Mouse (Mus musculus): ENCODE results near the gene Ncln.
A peak's percentile ranks its signal among the peaks of the same experiment; 100 is the strongest.

The Ncln gene

DNA sequence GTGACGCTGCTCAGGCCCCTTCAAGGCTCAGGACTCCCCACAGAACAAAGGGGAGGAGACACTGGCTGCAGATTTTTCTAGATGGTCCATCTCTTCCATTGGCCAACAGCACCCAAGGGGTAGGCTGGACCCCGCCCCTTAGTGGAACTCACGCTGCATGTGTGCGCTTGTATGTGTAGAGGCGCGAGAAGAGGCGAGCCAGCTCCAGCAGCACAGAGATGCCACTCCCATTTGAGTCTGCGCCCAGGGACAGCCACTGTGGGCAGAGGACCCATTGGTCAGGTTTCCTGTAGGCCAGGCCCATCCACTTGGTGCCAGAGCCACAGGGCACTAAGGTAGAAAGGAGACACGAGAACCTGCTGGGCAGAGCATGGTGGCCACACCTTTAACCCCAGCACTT is 5.2 kb downstream of the Ncln start:
- DNase-seq (ENCODE audit: low spot score in 2 of 2): no peak

DNA sequence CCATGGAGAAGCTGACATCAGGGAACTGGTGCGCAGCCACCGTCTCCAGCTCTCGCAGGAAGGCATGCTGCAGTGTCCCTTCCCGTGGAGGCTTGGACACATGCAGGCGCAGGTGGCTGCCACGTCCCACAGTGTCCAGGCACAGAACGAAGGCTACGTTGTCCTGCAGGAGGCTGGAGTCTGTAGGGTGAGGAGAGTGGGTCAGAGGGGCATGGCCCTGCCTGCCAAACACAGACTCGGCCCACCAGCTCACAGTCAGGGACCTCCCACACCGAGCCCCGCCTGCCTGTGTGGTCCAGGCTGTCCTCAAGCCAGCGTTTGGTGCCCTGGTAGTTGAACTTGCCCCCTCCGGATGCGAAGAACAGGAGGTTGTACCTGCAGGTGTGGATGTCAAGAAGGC is 6.3 kb downstream of the Ncln start:
- DNase-seq (ENCODE audit: low spot score in 2 of 2): no peak

DNA sequence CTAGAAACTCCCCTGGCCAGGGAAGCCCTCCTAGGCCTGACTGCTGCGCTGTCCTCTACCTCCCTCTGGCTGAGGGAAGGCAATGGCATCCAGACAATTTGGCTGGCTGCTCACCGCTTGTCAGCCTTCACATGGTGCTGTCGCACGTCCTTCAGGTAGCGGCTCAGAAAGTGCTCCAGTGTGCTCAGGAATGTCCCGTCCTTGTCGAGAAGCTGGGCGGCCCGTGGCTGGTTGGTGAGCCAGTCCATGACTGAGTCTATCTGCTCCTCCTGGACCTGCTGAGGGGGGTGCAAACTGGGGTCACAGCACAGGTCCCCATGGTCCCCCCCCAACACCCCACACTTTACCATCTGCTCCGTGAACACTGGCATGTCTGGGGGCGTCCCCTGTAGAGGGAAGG is 8.1 kb downstream of the Ncln start:
- DNase-seq (ENCODE audit: low spot score in 2 of 2): no peak

DNA sequence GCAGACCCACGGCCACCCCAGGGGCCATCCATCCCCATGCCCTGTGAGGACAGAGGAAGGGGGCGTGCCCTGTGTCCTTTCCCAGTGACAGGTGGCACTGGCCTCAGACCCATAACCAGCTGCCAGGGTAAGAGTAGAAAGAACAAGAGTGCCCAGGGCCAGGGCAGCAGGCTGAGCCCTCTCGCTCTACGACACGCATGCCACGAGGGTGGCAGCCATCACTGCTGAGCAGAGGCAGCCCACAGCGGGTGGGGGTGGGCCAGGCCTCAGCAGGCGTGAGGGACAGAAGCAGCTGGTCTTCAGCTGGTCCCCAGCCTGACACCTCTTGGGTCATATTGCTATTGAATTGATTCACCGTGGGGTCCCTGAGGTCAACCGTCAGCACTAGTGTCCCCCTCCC is 9.7 kb downstream of the Ncln start:
- DNase-seq (ENCODE audit: low spot score in 2 of 2): no peak

DNA sequence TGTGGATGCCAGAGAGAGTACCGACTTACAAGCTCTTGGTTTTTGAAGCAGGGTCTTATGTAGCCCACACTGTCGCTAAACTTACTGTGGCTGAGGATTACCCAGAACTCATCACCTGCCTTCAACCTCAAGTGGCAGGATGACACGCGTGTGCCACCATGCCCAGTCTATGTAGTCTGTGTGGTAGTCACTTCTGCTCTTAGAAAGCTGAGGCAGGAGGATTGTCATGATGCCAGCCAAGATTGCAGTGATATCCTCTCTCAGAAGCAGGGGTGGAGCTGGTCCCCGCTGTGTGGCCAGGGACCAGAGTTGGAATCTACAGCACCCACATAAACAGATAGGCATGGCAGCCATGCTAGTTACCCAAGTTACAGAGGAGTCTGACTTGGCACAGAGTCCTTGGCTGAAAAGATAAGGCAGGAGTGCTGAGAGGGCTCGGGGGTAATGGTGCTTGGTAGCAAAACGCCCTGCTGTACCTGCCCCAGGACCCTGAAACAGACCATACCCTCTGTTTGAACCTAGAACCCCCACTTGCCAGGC is 10.6 kb downstream of the Ncln start:
- no peak for DNase-seq (ENCODE audit: low spot score in 2 of 2)

DNA sequence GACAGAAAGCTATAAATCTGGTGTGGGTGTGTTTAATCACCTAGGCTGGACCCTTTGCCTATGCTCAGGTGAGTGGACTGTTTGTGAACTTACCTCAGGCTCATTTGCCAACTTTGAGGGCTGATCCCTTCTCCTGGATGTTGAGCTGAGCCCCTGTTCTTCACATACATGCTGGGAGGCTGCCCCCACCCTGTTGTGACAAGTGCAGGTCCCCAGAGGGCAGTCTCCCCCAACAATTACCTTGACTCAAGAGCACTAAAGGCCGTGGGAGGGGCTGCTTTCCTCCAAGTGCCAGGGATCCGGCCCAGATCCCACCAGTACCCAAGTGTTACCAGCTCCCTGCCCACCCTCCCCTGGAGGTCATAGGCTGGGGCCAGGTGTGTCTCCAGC is 11.1 kb downstream of the Ncln start:
- DNase-seq (ENCODE audit: low spot score in 2 of 2): no peak

DNA sequence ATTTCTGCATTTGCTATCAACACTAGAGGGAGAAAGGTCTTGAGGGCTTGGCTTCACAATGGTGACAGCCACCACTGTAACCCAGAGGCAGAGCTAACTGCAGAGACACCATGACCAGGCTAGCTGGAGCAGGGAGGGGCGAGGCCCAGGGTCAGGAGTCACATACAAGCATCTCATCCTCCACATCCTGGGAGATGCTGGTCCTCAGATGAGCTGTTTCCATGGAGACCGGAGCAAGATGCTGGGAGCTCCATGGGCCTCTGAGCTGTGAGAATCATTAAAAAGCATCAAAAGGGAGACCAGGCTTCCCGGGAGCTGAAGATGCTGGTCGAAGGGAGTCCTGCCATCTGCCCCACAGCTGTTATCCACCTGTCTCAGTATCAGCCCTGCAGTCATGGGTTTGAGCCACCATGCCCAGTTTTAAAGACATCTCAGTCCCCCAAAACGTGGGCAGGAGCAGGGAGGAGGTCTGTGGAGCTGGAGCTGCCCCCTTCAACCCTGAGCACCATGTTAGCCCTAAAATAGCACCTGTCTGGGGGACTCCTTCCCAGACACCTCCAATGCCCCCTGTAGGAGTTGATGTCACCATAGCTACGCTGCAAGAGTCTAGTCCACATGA is 11.6 kb downstream of the Ncln start:
- DNase-seq (ENCODE audit: low spot score in 2 of 2): no peak

DNA sequence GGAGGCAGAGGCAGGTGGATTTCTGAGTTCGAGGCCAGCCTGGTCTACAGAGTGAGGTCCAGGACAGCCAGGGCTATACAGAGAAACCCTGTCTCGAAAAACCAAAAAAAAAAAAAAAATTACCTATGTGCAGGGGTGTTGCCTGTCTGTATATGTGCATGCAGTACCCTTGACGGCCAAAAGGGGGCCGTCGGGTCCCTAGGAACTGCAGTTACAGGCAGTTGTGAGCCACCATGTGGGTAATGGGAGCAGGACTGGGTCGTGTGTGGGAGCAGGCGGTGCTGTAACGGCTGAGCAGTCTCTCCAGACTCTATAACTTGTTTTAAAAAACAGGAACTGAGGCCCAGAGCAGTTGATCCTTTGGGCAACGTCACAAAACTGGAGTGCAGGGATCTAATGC is 12.2 kb downstream of the Ncln start:
- peak in 1 of 2 experiments; percentile 70 for DNase-seq (ENCODE audit: low spot score in 2 of 2)

DNA sequence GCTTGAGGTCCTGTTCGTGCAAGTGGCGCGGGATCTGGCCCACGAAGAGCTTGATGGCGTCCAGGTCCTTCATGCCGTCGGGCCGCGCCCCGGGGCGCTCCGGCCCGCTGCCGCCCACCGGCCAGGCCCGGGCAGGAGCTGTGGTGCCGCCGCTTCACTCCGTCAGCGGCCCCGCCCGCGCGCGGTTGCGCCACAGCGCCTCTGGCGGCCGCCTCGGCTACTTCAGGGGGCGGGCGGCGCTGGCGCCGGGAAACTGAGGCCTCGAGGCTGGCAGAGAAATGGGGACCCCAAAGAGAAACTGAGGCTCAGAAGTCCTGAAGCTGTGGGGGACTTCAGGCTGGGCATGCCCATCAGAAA is 13.7 kb downstream of the Ncln start, which contains the start of gene Celf5:
Gene Celf5, minus strand, starts transcription at position 177 of the 357 bp plus-strand sequence.
- peak; percentile 71 to 73 for DNase-seq (ENCODE audit: low spot score in 2 of 2)

DNA sequence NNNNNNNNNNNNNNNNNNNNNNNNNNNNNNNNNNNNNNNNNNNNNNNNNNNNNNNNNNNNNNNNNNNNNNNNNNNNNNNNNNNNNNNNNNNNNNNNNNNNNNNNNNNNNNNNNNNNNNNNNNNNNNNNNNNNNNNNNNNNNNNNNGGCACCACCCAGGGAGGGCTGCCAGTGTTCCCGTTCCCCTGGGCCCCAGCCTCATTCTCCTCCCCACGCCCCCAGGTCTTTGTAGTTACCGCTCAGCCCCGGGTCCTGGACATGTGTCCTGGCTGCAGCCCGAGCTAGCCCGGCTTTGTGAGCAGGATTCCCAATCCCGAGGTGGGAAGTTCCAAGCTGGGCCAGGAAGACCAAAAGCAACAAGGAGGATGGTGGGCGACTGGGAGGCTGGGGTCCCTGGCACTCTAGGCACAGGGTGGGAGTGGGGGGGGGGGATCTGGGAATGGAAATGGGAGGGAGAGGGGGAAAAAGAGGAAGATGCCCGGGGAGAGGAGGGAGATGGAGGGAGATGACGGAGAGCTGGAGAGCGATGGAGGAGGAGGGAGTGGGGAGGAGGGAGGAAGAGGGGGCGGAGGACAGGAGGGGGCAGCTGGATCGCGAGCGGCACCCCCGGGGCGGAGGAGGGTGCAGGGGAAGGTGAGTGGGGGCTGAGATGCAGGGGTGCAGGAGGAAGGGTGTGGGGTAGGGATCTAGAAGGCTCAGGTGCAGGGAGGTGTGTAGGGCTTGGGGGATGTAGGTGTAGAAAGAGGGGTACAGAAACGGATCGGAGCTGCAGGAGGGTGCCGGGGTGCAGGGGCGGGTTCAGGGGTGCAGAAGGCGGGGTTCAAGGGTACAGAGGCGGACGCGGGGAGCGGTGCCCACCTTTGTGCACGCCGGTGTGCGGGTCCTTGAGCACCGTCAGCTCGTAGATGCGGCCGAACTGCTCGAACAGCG is 14.3 kb downstream of the Ncln start:
- no peak for DNase-seq (ENCODE audit: low spot score in 2 of 2)

DNA sequence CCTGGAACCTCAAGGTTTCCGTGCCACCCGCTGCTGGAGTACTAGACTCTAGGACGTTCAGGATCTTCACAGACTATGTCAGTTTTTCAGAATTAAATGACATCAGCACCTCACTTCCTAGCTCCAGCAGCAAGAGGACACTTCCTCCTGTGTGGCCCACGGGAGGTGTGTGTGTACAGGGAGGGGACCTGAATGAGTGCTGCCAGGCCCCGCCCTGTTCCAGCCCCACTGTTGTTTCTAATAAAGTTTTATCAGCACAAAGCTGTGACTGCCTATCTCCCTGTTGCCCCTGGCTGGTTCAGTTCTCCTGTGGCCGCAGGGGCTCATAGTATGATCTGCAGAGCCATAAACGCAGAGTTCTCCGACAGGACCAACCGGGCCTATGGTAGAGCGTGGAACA is 21.7 kb downstream of the Ncln start:
- no peak for DNase-seq (ENCODE audit: low spot score in 2 of 2)

DNA sequence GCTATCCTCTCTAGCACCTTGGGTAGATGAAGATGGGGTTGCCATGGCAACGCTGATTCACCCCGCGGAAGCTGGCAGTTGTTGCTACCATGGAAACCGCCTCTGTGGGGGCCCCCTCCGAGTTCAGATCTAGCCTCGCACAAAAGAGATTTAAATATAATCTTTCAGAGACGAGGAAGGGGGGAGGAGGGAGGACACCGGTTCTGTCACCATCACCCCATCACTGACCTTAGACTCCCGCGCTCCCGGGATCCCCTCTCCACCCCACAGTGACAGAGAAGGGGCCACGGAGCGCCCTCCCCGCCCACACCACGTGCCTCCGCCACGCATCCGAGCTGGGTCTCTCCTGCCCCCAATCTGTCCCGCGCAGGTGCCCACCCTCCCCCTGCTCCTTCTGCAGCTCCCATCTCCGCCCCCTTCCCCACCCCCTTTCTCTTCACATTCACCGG is 23.2 kb downstream of the Ncln start:
- no peak for DNase-seq (ENCODE audit: low spot score in 2 of 2)

DNA sequence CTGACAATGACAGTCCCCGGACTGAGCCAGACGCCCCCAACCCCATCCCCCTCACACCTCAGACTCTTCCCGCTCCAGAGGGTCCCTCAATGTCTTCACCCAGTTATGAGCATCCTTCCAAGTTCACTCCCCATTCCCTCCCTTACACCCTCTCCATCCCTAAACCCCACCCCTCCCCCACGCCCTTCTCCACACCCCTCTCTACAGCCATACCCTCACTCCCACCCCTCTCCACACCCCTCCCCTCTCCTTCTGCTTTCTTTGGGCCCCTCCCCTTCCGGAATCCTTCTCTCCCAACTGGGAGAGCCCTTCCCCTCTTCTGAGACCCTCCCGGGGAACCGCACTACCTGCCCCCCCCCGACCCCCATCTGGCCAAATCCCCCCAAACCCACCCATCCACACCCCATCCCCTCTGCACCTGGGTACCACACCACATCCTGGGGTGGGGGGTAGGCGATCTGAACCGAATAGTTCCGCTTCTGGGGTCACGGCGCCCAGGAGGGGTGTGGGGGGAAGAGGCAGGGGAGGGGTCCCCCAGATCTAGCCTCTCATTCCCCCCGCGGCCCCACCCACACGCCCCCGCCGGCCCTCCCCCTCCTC is 23.7 kb downstream of the Ncln start:
- no peak for DNase-seq (ENCODE audit: low spot score in 2 of 2)

DNA sequence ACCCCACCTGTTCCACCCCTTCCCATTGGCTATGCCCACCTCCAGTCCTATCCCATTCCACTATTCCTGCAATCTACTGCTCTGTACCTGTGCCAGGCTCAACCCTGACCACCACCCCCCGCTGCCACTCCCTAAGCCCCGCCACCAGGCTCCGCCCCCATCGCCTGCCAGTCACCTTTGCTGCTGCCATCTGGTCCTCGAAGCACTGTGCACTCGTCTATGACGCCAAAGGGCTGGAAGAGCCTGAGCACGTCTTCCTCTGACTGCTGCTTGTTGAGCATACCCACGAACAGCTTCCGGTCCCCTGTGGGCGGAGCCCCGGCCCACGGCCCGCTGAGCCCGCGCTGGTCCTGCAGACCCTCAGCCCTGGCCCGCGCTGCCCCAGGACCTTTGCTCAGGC is 25.7 kb downstream of the Ncln start:
- peak in 1 of 2 experiments; percentile 61 for DNase-seq (ENCODE audit: low spot score in 2 of 2)

DNA sequence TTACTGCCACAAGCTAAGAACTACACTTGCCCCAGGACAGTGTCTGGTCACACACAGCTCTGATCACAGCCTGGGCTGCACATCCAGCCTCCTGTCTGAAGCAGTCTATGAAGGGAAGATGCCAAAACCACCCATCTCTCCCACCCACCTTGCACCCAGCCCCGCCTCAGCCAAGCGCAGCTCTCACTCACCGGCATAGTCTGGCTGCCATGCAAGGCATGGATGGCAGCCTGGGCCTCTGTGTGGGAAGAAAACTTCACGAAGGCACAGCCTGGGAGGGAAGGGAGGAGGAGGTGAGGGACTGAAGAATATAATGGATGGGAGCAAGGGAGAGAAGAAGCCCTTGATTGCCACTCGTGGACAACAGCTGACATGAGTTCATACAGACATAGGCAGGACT is 26.9 kb downstream of the Ncln start:
- no peak for DNase-seq (ENCODE audit: low spot score in 2 of 2)

DNA sequence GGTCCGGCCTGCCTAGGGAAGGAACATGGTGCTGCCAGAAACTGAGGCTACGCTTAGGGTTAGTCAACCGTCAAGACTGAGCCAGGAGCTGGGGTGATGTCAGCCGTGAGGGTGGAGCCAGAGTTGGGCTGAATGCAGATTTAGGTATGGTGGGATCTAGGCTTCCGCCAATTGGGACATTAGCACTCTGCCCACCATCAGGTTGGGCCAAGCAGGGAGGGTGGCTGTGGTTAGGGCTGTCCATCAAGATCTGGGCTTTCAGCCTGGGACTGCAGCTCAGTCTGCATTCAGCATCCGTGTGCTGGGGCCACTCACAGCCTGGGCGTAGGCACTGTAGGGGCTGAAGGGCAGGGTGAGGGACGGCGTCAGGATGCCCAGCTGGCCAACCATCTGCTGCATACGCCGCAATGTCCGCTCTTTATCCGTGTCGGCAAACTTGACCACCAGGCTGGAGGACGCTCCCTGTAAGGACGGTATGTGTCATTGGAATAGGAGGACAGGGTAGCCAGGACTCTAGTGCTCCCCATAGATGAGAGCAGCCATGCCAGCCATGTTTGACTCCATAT is 28.4 kb downstream of the Ncln start:
- DNase-seq (ENCODE audit: low spot score in 2 of 2): no peak

DNA sequence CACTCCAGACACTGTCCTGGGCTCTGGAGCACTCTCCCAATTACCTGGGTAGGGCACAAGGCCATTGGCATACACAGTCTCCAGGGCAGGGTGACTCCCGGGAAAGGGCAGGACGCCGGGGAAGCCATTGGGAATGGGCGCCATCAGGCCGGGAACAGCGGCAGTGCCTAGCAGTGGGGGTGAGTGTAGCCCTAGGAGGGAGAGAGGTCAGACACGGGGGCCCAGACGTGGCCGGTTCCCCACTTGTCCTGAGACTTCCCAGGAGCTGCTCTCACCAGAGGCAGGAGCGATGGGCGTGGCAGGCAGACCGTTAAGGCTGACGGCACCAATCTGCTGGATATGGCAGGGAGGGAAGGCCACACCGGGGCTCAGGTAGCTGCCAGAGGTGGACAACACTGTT is 29.3 kb downstream of the Ncln start:
- DNase-seq (ENCODE audit: low spot score in 2 of 2): peak in 1 of 2 experiments; percentile 17

DNA sequence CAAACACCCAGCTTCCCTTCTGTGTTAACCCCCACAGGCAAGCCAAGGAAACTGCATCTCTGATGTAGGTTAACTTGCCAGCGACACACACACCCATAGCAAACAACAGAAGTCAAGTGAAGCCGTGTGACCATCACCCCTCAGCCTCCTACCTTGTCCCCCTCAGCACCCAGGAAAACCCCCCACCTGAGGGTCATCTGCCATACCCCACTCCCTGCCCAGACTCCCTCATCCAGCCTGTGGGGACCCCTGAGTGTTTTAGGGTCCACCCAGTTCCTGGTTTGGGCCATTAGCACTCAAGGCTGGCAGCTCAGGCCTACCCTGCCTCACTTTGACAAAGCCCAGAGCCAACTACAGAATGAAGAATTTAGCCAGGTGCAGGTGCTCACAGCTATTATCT is 30.1 kb downstream of the Ncln start:
- DNase-seq (ENCODE audit: low spot score in 2 of 2): peak in 1 of 2 experiments; percentile 17

DNA sequence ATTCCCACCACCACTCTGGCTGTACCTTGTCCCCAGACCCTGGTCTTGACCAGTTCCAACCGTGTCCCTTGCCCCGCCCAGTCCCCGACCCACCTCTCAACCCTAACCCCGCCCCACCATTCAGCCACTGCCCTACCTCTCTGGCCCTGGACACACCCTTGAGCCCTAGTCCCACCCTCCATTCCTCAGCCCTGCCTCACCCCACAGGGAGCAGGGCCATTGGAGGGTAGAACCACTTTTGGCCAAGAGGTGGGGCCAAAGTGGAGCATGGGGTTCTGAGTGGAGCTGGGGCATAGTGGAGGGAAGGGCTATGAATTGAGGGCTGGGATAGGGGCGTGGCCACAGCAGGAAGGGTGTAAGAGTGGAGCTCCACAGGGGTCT is 30.9 kb downstream of the Ncln start:
- peak in 1 of 2 experiments; percentile 24 for DNase-seq (ENCODE audit: low spot score in 2 of 2)

DNA sequence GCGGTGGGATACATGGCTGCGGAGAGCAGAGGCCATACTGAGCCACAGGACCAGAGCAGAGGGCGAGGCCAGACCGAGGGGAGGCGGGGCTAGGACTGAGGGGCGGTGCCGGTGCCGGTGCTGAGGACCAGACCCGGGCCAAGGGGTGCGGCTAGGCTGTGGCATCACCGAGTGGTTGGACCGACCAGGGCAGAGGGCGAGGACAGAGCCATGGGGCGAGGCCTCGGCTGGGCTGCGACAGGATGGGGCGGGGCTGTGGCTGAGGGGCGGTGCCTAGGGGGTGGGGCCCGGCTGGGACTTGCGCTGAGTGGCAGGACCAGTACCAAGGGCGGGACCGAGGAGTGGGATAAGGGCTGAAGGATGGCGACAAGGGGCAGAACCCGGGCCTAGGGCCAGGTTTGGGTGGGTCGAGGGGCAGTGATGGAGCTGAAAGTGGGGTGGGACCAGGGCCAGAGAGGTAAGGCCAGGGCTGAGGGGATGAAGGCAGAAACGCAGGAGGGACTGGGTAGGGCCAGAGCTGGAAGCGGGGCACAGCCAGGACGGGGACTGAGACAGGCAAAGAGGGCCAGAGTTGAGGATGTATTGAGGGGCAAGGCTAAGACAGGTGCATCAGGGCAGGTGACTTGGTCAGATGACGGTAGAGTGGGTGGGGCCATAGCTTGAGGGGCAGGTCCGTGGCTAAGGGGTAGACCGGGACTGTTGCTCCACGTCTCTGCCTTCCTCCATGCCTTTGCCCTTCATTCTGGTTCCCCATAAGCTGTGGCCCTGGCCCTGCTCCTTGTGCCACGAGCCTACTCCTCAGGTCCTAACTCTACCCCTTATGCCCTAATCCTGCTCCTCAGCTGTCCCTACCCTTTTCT is 31.6 kb downstream of the Ncln start:
- peak in 1 of 2 experiments; percentile 70 for DNase-seq (ENCODE audit: low spot score in 2 of 2)

DNA sequence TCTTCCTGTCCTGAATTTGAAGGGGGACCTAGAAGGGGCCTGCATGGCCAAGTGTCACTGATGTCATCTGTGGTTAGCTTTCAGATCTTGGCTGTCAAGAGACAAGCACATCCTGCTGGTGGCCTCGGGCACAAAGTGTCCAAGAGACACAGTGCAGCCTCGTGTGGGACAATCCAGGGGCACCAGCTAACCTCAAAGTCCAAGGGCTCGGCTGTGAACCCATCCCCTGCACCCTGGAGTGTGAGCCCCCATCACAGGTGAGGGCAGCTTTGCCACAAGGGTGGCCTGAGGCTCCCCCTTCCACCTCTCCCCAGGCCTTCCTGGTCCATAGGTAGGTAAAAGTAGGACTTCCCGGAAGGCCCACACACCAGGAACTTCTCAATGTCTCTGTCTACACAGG is 32.7 kb downstream of the Ncln start:
- DNase-seq (ENCODE audit: low spot score in 2 of 2): no peak
